Mouse (Mus musculus) forebrain, embryonic 10.5 days (tissue): ENCODE measurements around the gene Btbd17. TPM values are rescaled to one million over a fixed set of nuclear protein-coding genes. Genes with fewer than 3 reads are reported as not detected.
A peak's percentile ranks its signal among the peaks of the same experiment; 100 is the strongest.

Source experiments
- DNase-seq: peaks from one replicate; pipeline ENCODE4 v3.0.0-alpha.2; 2017; ENCODE audit warnings: low spot score; ENCODE audit errors: extremely low spot score
- H3K27ac ChIP-seq: fragments of 300-500 bp; sonication (generic); 2 replicates; pipeline ENCODE4 v1.5.1; 2016; ENCODE audit warnings: mild to moderate bottlenecking
- H3K27me3 ChIP-seq: fragments of 300-500 bp; sonication (generic); 2 replicates; pipeline ENCODE4 v1.6.1; 2016; ENCODE audit warnings: mild to moderate bottlenecking; ENCODE audit not compliant: poor library complexity, severe bottlenecking
- H3K36me3 ChIP-seq: fragments of 300-500 bp; sonication (generic); replicated peaks from 2 replicates; pipeline ENCODE4 v1.6.1; 2016; ENCODE audit warnings: mild to moderate bottlenecking, moderate library complexity
- H3K4me1 ChIP-seq: fragments of 300-500 bp; sonication (generic); 2 replicates; pipeline ENCODE4 v1.6.1; 2016
- H3K4me3 ChIP-seq: fragments of 300-500 bp; sonication (generic); 2 replicates; pipeline ENCODE4 v1.5.1; 2016; ENCODE audit warnings: mild to moderate bottlenecking, moderate library complexity
- H3K9me3 ChIP-seq: fragments of 300-500 bp; sonication (generic); 2 replicates; pipeline ENCODE4 v1.6.1; 2016; ENCODE audit warnings: mild to moderate bottlenecking, moderate library complexity
- WGBS: fragments of 180-500 bp; shearing (Covaris S2); methylation state at CpG from one replicate; pipeline ENCODE4 v1.1.7; 2016; 5-methylcytosine and 5-hydroxymethylcytosine counted together
- polyA plus RNA-seq: library from polyadenylated mRNA; unstranded; fragments of >200 nt; fragmentation: Nextera tagmentation; extraction: Ambion mirVana; gene quantifications from 2 replicates; pipeline ENCODE4 v1.2.1, GENCODE M21; 2016

Gene Btbd17
- polyA plus RNA-seq, 1 experiment from 2014 or later = 20.8 TPM

GRCm38 (mm10) chr11:114797981-114798380, 2.2 kb upstream of the Btbd17 start:
- 86% methylated on average over 3 of the region's 3 CpGs for WGBS
- no peak for DNase-seq
- H3K27me3 ChIP-seq = peaks cover 23% of the 10 kb centered on the region
- H3K9me3 ChIP-seq = no peaks in the 10 kb centered on the region
- H3K4me1 ChIP-seq = peaks cover 59% of the 10 kb centered on the region
- H3K36me3 ChIP-seq = no peaks in the 10 kb centered on the region
- H3K4me3 ChIP-seq = no peak overlapping the region
- H3K27ac ChIP-seq = peak overlapping the region; percentile 62

- 91% methylated on average over 7 of the region's 7 CpGs for WGBS
Measured at GRCm38 (mm10) chr11:114797176-114797575, 1.4 kb upstream of the Btbd17 start.

GRCm38 (mm10) chr11:114795231-114795746, 456 bp downstream of the Btbd17 start:
- 0% methylated on average over 7 of the region's 7 CpGs for WGBS
- Histone ChIP-seq H3K27ac (peak overlapping the region; percentile 95), H3K4me1 (peaks cover 74% of the 10 kb centered on the region), H3K27me3 (peaks cover 43% of the 10 kb centered on the region), H3K4me3 (peak overlapping the region; percentile 58), H3K36me3 (no peaks in the 10 kb centered on the region), H3K9me3 (no peaks in the 10 kb centered on the region)
- DNase-seq = peak; percentile 84

More at GRCm38 (mm10) chr11:114797176-114797575, 1.4 kb upstream of the Btbd17 start:
- H3K27me3 ChIP-seq = peaks cover 24% of the 10 kb centered on the region
- H3K27ac ChIP-seq = peak overlapping the region; percentile 95
- no peak for DNase-seq
- no peaks in the 10 kb centered on the region for H3K9me3 ChIP-seq
- no peaks in the 10 kb centered on the region for H3K36me3 ChIP-seq
- no peak overlapping the region for H3K4me3 ChIP-seq
- peaks cover 59% of the 10 kb centered on the region for H3K4me1 ChIP-seq

- no peak for DNase-seq
- no peaks in the 10 kb centered on the region for H3K9me3 ChIP-seq
- WGBS = 21% methylated on average over 4 of the region's 4 CpGs
- peaks cover 49% of the 10 kb centered on the region for H3K27me3 ChIP-seq
- H3K27ac ChIP-seq = peak overlapping the region; percentile 95
- H3K36me3 ChIP-seq = no peaks in the 10 kb centered on the region
- H3K4me1 ChIP-seq = peaks cover 80% of the 10 kb centered on the region
- H3K4me3 ChIP-seq = peak overlapping the region; percentile 58
Measured at GRCm38 (mm10) chr11:114794691-114795090, 1.1 kb downstream of the Btbd17 start.

- DNase-seq = no peak
- Histone ChIP-seq H3K4me1 (peaks cover 86% of the 10 kb centered on the region), H3K27me3 (peaks cover 56% of the 10 kb centered on the region), H3K9me3 (no peaks in the 10 kb centered on the region), H3K27ac (peak overlapping the region; percentile 95), H3K36me3 (no peaks in the 10 kb centered on the region), H3K4me3 (peak overlapping the region; percentile 58)
- WGBS = 71% methylated on average over 19 of the region's 19 CpGs
Measured at GRCm38 (mm10) chr11:114793868-114794545, 1.7 kb downstream of the Btbd17 start.

GRCm38 (mm10) chr11:114792931-114793494, 2.7 kb downstream of the Btbd17 start:
- no peak for DNase-seq
- peak overlapping the region; percentile 58; the same call in 1 of the 2 replicates for H3K4me3 ChIP-seq
- whole genome bisulfite sequencing = 54% methylated on average over 5 of the region's 5 CpGs
- peaks cover 94% of the 10 kb centered on the region for H3K4me1 ChIP-seq
- 0 out of 2 replicates have a peak overlapping the region, but pooled peaks have one; percentile 95 for H3K27ac ChIP-seq
- peaks cover 66% of the 10 kb centered on the region for H3K27me3 ChIP-seq
- no peaks in the 10 kb centered on the region for H3K36me3 ChIP-seq
- H3K9me3 ChIP-seq = no peaks in the 10 kb centered on the region

GRCm38 (mm10) chr11:114791891-114792411, 3.8 kb downstream of the Btbd17 start:
- WGBS = under 1% methylated on average over 55 of the region's 59 CpGs
- no peaks in the 10 kb centered on the region for H3K36me3 ChIP-seq
- no peaks in the 10 kb centered on the region for H3K9me3 ChIP-seq
- peaks cover 76% of the 10 kb centered on the region for H3K27me3 ChIP-seq
- H3K27ac ChIP-seq = peak overlapping the region; percentile 67
- H3K4me3 ChIP-seq = peak overlapping the region; percentile 58
- DNase-seq = no peak
- peaks cover 87% of the 10 kb centered on the region for H3K4me1 ChIP-seq

- peaks cover 82% of the 10 kb centered on the region for H3K27me3 ChIP-seq
- DNase-seq = no peak
- H3K4me3 ChIP-seq = peak overlapping the region; percentile 58
- no peaks in the 10 kb centered on the region for H3K36me3 ChIP-seq
- WGBS = 3% methylated on average over 50 of the region's 50 CpGs
- H3K27ac ChIP-seq = peak overlapping the region; percentile 67
- no peaks in the 10 kb centered on the region for H3K9me3 ChIP-seq
- H3K4me1 ChIP-seq = peaks cover 85% of the 10 kb centered on the region
Measured at GRCm38 (mm10) chr11:114791351-114791889, 4.3 kb downstream of the Btbd17 start.

- H3K4me1 ChIP-seq = peaks cover 83% of the 10 kb centered on the region
- peaks cover 88% of the 10 kb centered on the region for H3K27me3 ChIP-seq
- DNase-seq = no peak
- no peak overlapping the region for H3K27ac ChIP-seq
- H3K36me3 ChIP-seq = no peaks in the 10 kb centered on the region
- H3K4me3 ChIP-seq = no peak overlapping the region
- WGBS = 45% methylated on average over 4 of the region's 4 CpGs
- H3K9me3 ChIP-seq = no peaks in the 10 kb centered on the region
Measured at GRCm38 (mm10) chr11:114790841-114791240, 4.9 kb downstream of the Btbd17 start.

- no peaks in the 10 kb centered on the region for H3K36me3 ChIP-seq
- H3K4me3 ChIP-seq = no peak overlapping the region
- H3K4me1 ChIP-seq = peaks cover 77% of the 10 kb centered on the region
- no peak for DNase-seq
- 69% methylated on average over 12 of the region's 12 CpGs for WGBS
- no peaks in the 10 kb centered on the region for H3K9me3 ChIP-seq
- no peak overlapping the region for H3K27ac ChIP-seq
- peaks cover 94% of the 10 kb centered on the region for H3K27me3 ChIP-seq
Measured at GRCm38 (mm10) chr11:114790171-114790570, 5.6 kb downstream of the Btbd17 start.

- Histone ChIP-seq H3K27me3 (peaks cover 99% of the 10 kb centered on the region), H3K4me3 (no peak overlapping the region; the same call in 1 of the 2 replicates), H3K4me1 (peaks cover 72% of the 10 kb centered on the region), H3K27ac (no peak overlapping the region), H3K9me3 (no peaks in the 10 kb centered on the region), H3K36me3 (no peaks in the 10 kb centered on the region)
- no peak for DNase-seq
- 63% methylated on average over 9 of the region's 9 CpGs for WGBS
Measured at GRCm38 (mm10) chr11:114789716-114790115, 6.0 kb downstream of the Btbd17 start.

GRCm38 (mm10) chr11:114789061-114789714, 6.6 kb downstream of the Btbd17 start:
- WGBS = 12% methylated on average over 30 of the region's 30 CpGs
- H3K36me3 ChIP-seq = no peaks in the 10 kb centered on the region
- peak; percentile 88 for DNase-seq
- H3K27ac ChIP-seq = no peak overlapping the region
- peaks cover 100% of the 10 kb centered on the region for H3K27me3 ChIP-seq
- H3K4me3 ChIP-seq = peak overlapping the region; percentile 38
- no peaks in the 10 kb centered on the region for H3K9me3 ChIP-seq
- peaks cover 67% of the 10 kb centered on the region for H3K4me1 ChIP-seq
